In genomic region chr3:30510105-30510504, GRCm38 (mm10) we compare ENCODE assay signal across 8 mouse cellular contexts. TPM values are rescaled to one million over a fixed set of nuclear protein-coding genes. Genes with fewer than 3 reads are reported as not detected.
DNase-seq lines count a peak whose midpoint lies in the region; ATAC-seq lines count a peak whose summit lies in the region.

No protein-coding gene starts in this region.

- peak; percentile 4 for DNase-seq in cerebellum, adult 8-10 months
- no peak for DNase-seq in cerebellum, adult 11-12 months
- DNase-seq in forebrain, embryonic 11.5 days (ENCODE audit: low spot score), result peak; percentile 63
- no peak for DNase-seq in testis, postnatal 10 days (ENCODE audit: low spot score)
- no peak for DNase-seq in adrenal gland, postnatal 4 days (ENCODE audit: low spot score in 2 of 2)
- DNase-seq in ovary, postnatal 10 days (ENCODE audit: low spot score), result no peak

- peak overlapping the region; percentile 66 for H3K4me3 ChIP-seq in forebrain, embryonic 11.5 days (ENCODE audit: low read depth, low read length)
- H3K4me3 ChIP-seq in kidney, embryonic 15.5 days (replicated peaks), result peak overlapping the region; percentile 69
- peak overlapping the region; percentile 48 for H3K4me3 ChIP-seq in midbrain, embryonic 16.5 days (ENCODE audit: low read depth, low read length)

- no peaks in the 10 kb centered on the region for H3K9me3 ChIP-seq in forebrain, embryonic 11.5 days (ENCODE audit: control insufficient read depth, low read length)
- no peaks in the 10 kb centered on the region for H3K9me3 ChIP-seq in kidney, embryonic 15.5 days (replicated peaks)
- no peaks in the 10 kb centered on the region for H3K9me3 ChIP-seq in midbrain, embryonic 16.5 days (replicated peaks; ENCODE audit: control insufficient read depth, low read length, poor library complexity, severe bottlenecking)

- no peak overlapping the region; the same call in 1 of the 2 replicates for H3K9ac ChIP-seq in forebrain, embryonic 11.5 days (ENCODE audit: low read length)
- H3K9ac ChIP-seq in kidney, embryonic 15.5 days, result peak overlapping the region; percentile 82
- H3K9ac ChIP-seq in midbrain, embryonic 16.5 days (ENCODE audit: low read depth, low read length), result no peak overlapping the region

- under 1% methylated on average over 16 of the region's 16 CpGs for WGBS in forebrain, embryonic 11.5 days
- WGBS in kidney, embryonic 15.5 days, result 2% methylated on average over 16 of the region's 16 CpGs
- 3% methylated on average over 16 of the region's 16 CpGs for WGBS in midbrain, embryonic 16.5 days

- H3K36me3 ChIP-seq in forebrain, embryonic 11.5 days (ENCODE audit: control insufficient read depth, insufficient read depth, low read length), result no peaks in the 10 kb centered on the region
- no peaks in the 10 kb centered on the region for H3K36me3 ChIP-seq in kidney, embryonic 15.5 days
- H3K36me3 ChIP-seq in midbrain, embryonic 16.5 days (ENCODE audit: control insufficient read depth, insufficient read depth, low read length), result no peaks in the 10 kb centered on the region

- no peak for ATAC-seq in forebrain, embryonic 11.5 days (replicated peaks; ENCODE audit: low FRiP score)
- no peak for ATAC-seq in kidney, embryonic 15.5 days (replicated peaks; ENCODE audit: low FRiP score)
- ATAC-seq in midbrain, embryonic 16.5 days, result no peak

- H3K4me1 ChIP-seq in forebrain, embryonic 11.5 days (replicated peaks; ENCODE audit: control insufficient read depth, insufficient read depth, low read length), result peaks cover 16% of the 10 kb centered on the region; the same call in 1 of the 2 replicates
- peaks cover 66% of the 10 kb centered on the region for H3K4me1 ChIP-seq in kidney, embryonic 15.5 days
- peaks cover 28% of the 10 kb centered on the region for H3K4me1 ChIP-seq in midbrain, embryonic 16.5 days (ENCODE audit: control insufficient read depth, insufficient read depth, low read length)

- H3K27ac ChIP-seq in forebrain, embryonic 11.5 days (ENCODE audit: low read depth, low read length), result no peak overlapping the region
- peak overlapping the region; percentile 97 for H3K27ac ChIP-seq in kidney, embryonic 15.5 days
- no peak overlapping the region for H3K27ac ChIP-seq in midbrain, embryonic 16.5 days (ENCODE audit: low read length)

- peaks cover 30% of the 10 kb centered on the region for H3K27me3 ChIP-seq in forebrain, embryonic 11.5 days (ENCODE audit: control insufficient read depth, insufficient read depth, low read length)
- peaks cover 62% of the 10 kb centered on the region for H3K27me3 ChIP-seq in kidney, embryonic 15.5 days
- peaks cover 43% of the 10 kb centered on the region for H3K27me3 ChIP-seq in midbrain, embryonic 16.5 days (ENCODE audit: control insufficient read depth, insufficient read depth, low read depth, low read length)

- H3K4me2 ChIP-seq in forebrain, embryonic 11.5 days (ENCODE audit: low read depth, low read length, severe bottlenecking), result peak overlapping the region; percentile 95
- H3K4me2 ChIP-seq in kidney, embryonic 15.5 days, result peak overlapping the region; percentile 89
- peak overlapping the region; percentile 76 for H3K4me2 ChIP-seq in midbrain, embryonic 16.5 days (ENCODE audit: low read length)

RNA-seq across cellular contexts. Expression of gene Mecom, which starts 37.7 kb away (rescaled TPM):
- 17.6 and 19.5 TPM in 2 replicates for polyA plus RNA-seq in forebrain, embryonic 11.5 days (2014; fragmentation: Nextera tagmentation; extraction: Ambion mirVana)
- 66.4 and 72.7 TPM in 2 replicates for polyA plus RNA-seq in kidney, embryonic 15.5 days (2015; fragmentation: Nextera tagmentation; extraction: Ambion mirVana)
- polyA plus RNA-seq in midbrain, embryonic 16.5 days (2015; fragmentation: Nextera tagmentation; extraction: Ambion mirVana), result 4.0 and 5.3 TPM in 2 replicates
- total RNA-seq in adrenal gland, postnatal 4 days (2021), result 10 to 100 TPM; 14.7 to 41.9 TPM

Comparison
In these comparisons a context has a peak if more than half of its experiments do, and no peak if none do; other contexts are left out.
1. DNase-seq: peak in cerebellum, adult 8-10 months (single experiment) and forebrain, embryonic 11.5 days (single experiment); none in cerebellum, adult 11-12 months (single experiment), testis, postnatal 10 days (single experiment), adrenal gland, postnatal 4 days (0 of 2) and ovary, postnatal 10 days (single experiment).
2. Peak in every context shown above with its lines, with median percentiles within 50 percentile points of each other: H3K4me2 ChIP-seq and H3K4me3 ChIP-seq.